Mouse (Mus musculus) CH12F3 (cell line): ENCODE results near the gene Far1.

Experiments
- in situ Hi-C: fragments of 300-500 bp; cut with MboI; formaldehyde crosslinking; loops from 2 replicates; pipeline ENCODE4 v1.14.3; 2020; ENCODE audit warnings: low sequenced_read_pairs

Far1 gene

GRCm38 (mm10) chr7:113513286-113513962 is at the start of gene Far1:
Gene Far1, plus strand, starts transcription at chr7:113513834.
- in situ Hi-C loops = no loop called here

GRCm38 (mm10) chr7:113468345-113468744 is 45.3 kb upstream of the Far1 start:
- in situ Hi-C loops = no loop called here

GRCm38 (mm10) chr7:113470671-113471070 is 43.0 kb upstream of the Far1 start:
- in situ Hi-C loops = no loop called here

- in situ Hi-C loops = no loop called here
These were observed 42.0 kb upstream of the Far1 start for GRCm38 (mm10) chr7:113471653-113472052.

- in situ Hi-C loops = no loop called here
These were observed 17.8 kb upstream of the Far1 start for GRCm38 (mm10) chr7:113495792-113496191.

GRCm38 (mm10) chr7:113498413-113498812 is 15.2 kb upstream of the Far1 start:
- in situ Hi-C loops = no loop called here

- in situ Hi-C loops = no loop called here
These were observed 13.8 kb upstream of the Far1 start for GRCm38 (mm10) chr7:113499821-113500220.

GRCm38 (mm10) chr7:113502453-113502852 is 11.2 kb upstream of the Far1 start:
- in situ Hi-C loops = no loop called here

GRCm38 (mm10) chr7:113505047-113505446 is 8.6 kb upstream of the Far1 start:
- in situ Hi-C loops = no loop called here

GRCm38 (mm10) chr7:113505516-113506045 is 8.1 kb upstream of the Far1 start:
- in situ Hi-C loops = no loop called here

- in situ Hi-C loops = no loop called here
These were observed 5.8 kb upstream of the Far1 start for GRCm38 (mm10) chr7:113507846-113508245.

GRCm38 (mm10) chr7:113511396-113511795 is 2.2 kb upstream of the Far1 start:
- in situ Hi-C loops = no loop called here

GRCm38 (mm10) chr7:113512527-113513285 is 928 bp upstream of the Far1 start:
- in situ Hi-C loops = no loop called here

GRCm38 (mm10) chr7:113513963-113514649 is 472 bp downstream of the Far1 start:
- in situ Hi-C loops = no loop called here

GRCm38 (mm10) chr7:113515831-113516230 is 2.2 kb downstream of the Far1 start:
- in situ Hi-C loops = no loop called here

GRCm38 (mm10) chr7:113518419-113518818 is 4.8 kb downstream of the Far1 start:
- in situ Hi-C loops = no loop called here

- in situ Hi-C loops = no loop called here
These were observed 5.3 kb downstream of the Far1 start for GRCm38 (mm10) chr7:113518961-113519360.

- in situ Hi-C loops = no loop called here
These were observed 29.5 kb downstream of the Far1 start for GRCm38 (mm10) chr7:113543158-113543557.

- in situ Hi-C loops = no loop called here
These were observed 38.3 kb downstream of the Far1 start for GRCm38 (mm10) chr7:113551742-113552463.

GRCm38 (mm10) chr7:113552508-113552907 is 38.9 kb downstream of the Far1 start:
- in situ Hi-C loops = no loop called here

GRCm38 (mm10) chr7:113556138-113556537 is 42.5 kb downstream of the Far1 start:
- in situ Hi-C loops = no loop called here
